Mouse (Mus musculus) intestine, embryonic 16.5 days (tissue): ENCODE data around the gene Hepacam. TPM values are rescaled to one million over a fixed set of nuclear protein-coding genes. Genes with fewer than 3 reads are reported as not detected.

Source experiments
- polyA plus RNA-seq: library from polyadenylated mRNA; unstranded; fragments of >200 nt; fragmentation: Nextera tagmentation; extraction: Ambion mirVana; gene quantifications from 2 replicates; pipeline ENCODE4 v1.2.1, GENCODE M21; 2015

Gene Hepacam
- polyA plus RNA-seq, 1 experiment from 2014 or later, result 0.05 TPM

Other genes starting within 250 kb of the Hepacam start
- gene Pknox2, start 219.9 kb upstream of the Hepacam start, polyA plus RNA-seq, result 7.2 and 8.0 TPM in 2 replicates
- gene Tmem218, start 159.1 kb upstream of the Hepacam start, polyA plus RNA-seq, result 7.8 and 9.0 TPM in 2 replicates
- 8.9 and 10.8 TPM in 2 replicates for gene Slc37a2, start 111.6 kb upstream of the Hepacam start, polyA plus RNA-seq
- gene Ccdc15, start 18.9 kb upstream of the Hepacam start, polyA plus RNA-seq, result 3.8 and 4.3 TPM in 2 replicates
- 11.7 and 13.9 TPM in 2 replicates for gene Robo4, start 34.5 kb downstream of the Hepacam start, polyA plus RNA-seq
- 0.07 TPM in 1 of 2 replicates, not detected in the other for gene Robo3, start 65.9 kb downstream of the Hepacam start, polyA plus RNA-seq
- 8.1 and 10.9 TPM in 2 replicates for gene Msantd2, start 122.0 kb downstream of the Hepacam start, polyA plus RNA-seq
- 49.2 and 49.4 TPM in 2 replicates for gene Esam, start 160.7 kb downstream of the Hepacam start, polyA plus RNA-seq
- 1.5 and 3.1 TPM in 2 replicates for gene Vsig2, start 171.9 kb downstream of the Hepacam start, polyA plus RNA-seq
- gene Nrgn, start 185.6 kb downstream of the Hepacam start, polyA plus RNA-seq, result 2.2 and 2.3 TPM in 2 replicates
- 16.6 and 20.5 TPM in 2 replicates for gene Siae, start 188.3 kb downstream of the Hepacam start, polyA plus RNA-seq
- 3.0 and 3.4 TPM in 2 replicates for gene Spa17, start 246.4 kb downstream of the Hepacam start, polyA plus RNA-seq